Mouse (Mus musculus): Measurements from ENCODE around the gene Macc1.

The Macc1 gene

DNA sequence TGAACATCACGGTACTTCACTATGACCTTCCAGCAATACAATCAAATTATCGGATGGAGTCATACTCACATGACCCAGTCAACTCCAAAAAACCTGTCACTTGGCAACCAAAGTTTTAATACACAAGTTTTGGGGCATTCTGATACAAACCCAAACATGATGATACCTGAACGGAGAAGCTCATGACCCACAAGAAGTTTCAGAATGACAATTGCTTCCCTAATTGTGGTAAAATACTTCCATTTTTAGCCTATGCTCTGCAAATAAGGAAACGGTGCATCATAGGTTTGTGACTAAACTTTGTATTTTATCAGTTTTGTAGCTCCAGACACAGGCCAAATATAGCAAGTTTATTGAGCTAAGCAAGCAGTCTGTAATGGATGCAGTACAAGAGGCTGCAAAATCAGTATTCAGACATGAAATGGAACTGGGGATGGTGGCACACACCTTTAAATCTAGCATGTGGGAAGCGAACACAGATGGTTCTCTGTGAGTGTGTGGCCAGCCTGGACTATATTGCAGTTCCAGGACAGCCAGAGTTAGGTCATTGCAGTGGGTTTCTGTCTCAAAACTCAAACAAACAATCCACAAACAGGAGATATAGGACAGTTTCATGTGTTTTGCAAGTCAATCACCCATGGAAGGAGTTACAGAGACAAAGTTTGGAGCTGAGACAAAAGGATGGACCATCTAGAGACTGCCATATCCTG, 170.0 kb downstream of the Macc1 start:
- no peak for DNase-seq (ENCODE audit: low spot score)

DNA sequence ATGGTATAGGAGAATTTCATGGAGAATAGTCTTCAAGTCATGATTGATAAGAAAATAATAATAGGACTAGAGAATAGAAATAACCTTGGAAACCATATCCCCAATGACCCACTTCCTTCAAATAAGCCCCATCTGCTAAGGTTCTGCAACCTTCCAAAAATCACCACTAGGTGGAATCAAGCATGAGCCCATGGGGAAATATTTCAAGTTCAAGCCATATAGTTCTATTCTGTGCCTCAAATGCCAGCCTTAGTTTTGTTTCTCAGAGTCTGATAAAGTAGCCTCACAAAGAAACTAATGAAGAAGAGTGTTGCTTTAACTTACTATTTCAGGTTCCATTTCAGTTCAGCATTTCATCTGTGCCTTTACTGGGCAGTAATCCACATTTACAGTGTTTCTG, 197.1 kb downstream of the Macc1 start:
- DNase-seq (ENCODE audit: low spot score), result no peak

Data from testis, postnatal 14 days (tissue).